Mouse (Mus musculus): ENCODE measurements at regions not wholly inside any gene's neighbourhood (a gene's known extent, or its start where the extent isn't known, plus 50 kb on each side); places are given as distances from the start of the nearest gene placed in this dataset.

DNA sequence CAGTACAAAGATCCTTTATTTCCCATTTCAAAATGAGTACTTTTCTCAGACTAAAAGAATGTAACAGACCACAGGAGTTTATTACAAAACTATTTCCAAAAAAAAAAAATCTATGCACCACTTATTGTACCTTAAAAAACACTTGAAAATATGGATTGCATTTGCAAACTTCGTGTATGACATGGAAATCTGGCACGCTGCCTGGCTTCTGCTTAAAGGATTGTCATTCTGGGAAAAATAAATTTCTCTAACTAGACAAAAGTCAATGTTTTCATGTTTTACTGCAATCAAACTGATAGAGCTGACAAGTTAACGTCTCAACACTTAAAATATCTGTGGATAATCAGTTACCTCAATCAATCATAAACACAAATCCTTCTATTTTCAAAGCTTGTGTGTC lies 205.5 kb upstream of the Nr2f1 start:
- no peak for DNase-seq (ENCODE audit: low spot score)

GRCm38 (mm10) chr13:78383761-78384160 lies 184.2 kb upstream of the Nr2f1 start:
- no peak for DNase-seq (ENCODE audit: low spot score)

GRCm38 (mm10) chr13:78361236-78361635 lies 161.7 kb upstream of the Nr2f1 start:
- DNase-seq (ENCODE audit: low spot score), result no peak

GRCm38 (mm10) chr13:78348830-78349229 lies 149.3 kb upstream of the Nr2f1 start:
- no peak for DNase-seq (ENCODE audit: low spot score)

DNA sequence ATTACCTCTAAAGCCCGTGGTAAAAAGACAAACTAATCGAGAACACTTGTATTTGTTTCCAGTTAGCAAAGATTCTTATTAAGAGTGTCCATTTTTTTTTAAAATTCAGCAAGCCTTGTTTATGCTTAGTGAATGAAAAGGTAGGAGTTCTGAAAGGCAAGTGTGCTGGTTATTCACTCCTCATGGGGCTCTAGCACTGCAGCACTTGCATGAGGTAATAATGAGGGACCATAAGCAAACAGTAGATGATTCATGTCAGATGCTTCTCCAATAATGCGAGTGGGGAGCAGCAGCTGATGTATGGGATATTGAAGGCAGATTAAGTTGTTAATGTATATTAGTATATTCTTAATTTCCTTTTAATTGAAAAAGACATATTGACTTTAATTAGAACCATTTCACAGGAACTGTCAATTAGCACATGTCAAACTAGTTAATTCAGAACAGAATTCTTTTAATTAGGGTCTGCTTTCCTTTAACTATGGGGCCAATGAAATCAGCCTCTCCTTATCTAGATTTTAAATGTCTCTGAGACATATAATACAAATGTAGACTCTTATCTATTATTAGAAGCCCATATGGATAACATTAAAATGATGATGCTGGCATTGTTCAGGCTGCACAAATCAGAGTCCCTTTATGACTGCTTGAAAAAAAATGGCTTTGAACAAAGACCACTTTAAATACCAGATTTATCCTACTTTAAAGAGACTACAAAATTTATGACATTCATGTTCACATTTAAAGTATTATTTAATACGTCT lies 125.1 kb upstream of the Nr2f1 start:
- peak; percentile 82 for DNase-seq (ENCODE audit: low spot score)

GRCm38 (mm10) chr13:78323183-78323582 lies 123.6 kb upstream of the Nr2f1 start:
- DNase-seq (ENCODE audit: low spot score), result peak; percentile 6

GRCm38 (mm10) chr13:78318434-78318833 lies 118.9 kb upstream of the Nr2f1 start:
- DNase-seq (ENCODE audit: low spot score), result no peak

DNA sequence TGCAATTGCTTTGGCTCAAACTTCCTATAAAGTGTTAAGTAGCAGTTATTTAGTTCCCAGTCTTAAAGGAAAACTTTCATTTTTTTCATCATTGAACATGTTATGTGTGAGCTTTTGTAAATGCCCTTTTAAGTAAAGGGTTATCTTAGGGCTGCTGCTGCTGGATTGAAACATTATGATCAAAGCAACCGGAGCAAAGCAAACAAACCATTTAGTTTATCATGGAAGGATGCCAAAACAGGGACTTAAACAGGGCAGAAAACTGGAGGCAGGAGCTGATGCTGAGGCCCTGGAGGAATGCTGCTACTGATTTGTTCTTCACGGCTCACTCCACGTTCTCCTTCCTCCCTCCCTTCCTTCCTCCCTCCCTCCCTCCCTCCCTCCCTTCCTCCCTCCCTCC lies 111.3 kb upstream of the Nr2f1 start:
- DNase-seq (ENCODE audit: low spot score), result no peak
